Mouse (Mus musculus): Measurements from ENCODE around the gene Dnajb11. TPM values are rescaled to one million over a fixed set of nuclear protein-coding genes. Genes with fewer than 3 reads are reported as not detected.

The Dnajb11 gene
- 56.5 and 59.1 TPM in 2 replicates for polyA plus RNA-seq (2011; ENCODE audit: insufficient read depth, insufficient read length, low read depth, missing spikeins)

DNA sequence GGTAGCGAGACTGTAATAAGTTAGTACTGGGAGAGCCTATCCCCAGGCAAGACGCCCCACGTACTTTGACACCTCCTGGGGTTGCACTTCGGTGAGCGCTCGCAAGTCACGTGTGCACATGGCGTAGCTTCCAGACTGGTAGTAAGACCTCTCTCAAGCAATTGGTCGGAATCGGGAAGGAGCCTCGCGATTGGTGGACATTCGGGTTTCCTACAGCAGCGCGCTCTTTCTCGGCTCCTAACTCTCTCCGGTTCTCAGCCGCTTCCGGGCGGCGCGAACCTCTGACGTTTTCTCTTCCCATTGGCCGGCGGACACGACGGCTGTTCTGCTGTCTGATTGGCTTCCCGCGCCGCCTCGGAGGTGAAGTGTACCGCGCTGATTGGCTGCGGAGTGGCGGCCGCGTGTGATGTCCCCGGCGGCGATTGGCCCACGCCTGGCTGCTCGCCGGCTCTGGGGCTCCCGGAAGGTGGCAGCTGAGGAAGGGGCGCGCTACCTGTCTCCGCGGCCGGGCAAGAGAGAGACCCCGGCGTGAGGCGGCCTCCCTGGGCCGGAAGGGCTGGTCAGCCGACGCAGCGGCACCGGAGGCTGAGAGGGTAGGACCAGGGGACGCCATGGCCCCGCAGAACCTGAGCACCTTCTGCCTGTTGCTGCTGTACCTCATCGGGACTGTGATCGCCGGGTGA lies at the start of gene Dnajb11, which contains the start of gene Tbccd1:
Gene Dnajb11, plus strand, starts transcription at position 415 of the 683 bp plus-strand sequence.
Gene Tbccd1, minus strand, starts transcription at position 239 of the 683 bp plus-strand sequence.
- Histone ChIP-seq H3K36me3 (ENCODE audit: control insufficient read depth, insufficient read depth, low read length, poor library complexity, severe bottlenecking) (peaks cover 4% of the 10 kb centered on the region), H3K9me3 (replicated peaks; ENCODE audit: control insufficient read depth, insufficient read depth, low read length, poor library complexity, severe bottlenecking) (no peaks in the 10 kb centered on the region), H3K27me3 (ENCODE audit: control insufficient read depth, insufficient read depth, low read length, poor library complexity, severe bottlenecking) (no peaks in the 10 kb centered on the region), H3K27ac (ENCODE audit: insufficient read depth, low read length) (0 out of 2 replicates have a peak within 1 kb of the TSS, but pooled peaks have one; percentile 41), H3K4me3 (ENCODE audit: low read depth, low read length) (peak within 1 kb of the TSS; percentile 98), H3K9ac (ENCODE audit: low read depth, poor library complexity, severe bottlenecking) (peak within 1 kb of the TSS; percentile 75), H3K4me1 (ENCODE audit: control insufficient read depth, insufficient read depth, low read length) (peaks cover 1% of the 10 kb centered on the region)
- 0 out of 2 replicates have a peak, but pooled peaks have one; percentile 22 for TF ChIP-seq EP300 (IDR thresholded peaks at IDR 0.05; ENCODE audit: insufficient read depth, low read depth, low read length)
- no peak for TF ChIP-seq POLR2A (IDR thresholded peaks at IDR 0.05; ENCODE audit: insufficient read depth, low read length)
- TF ChIP-seq CTCF (IDR thresholded peaks at IDR 0.05; ENCODE audit: low read depth, low read length) = no peak

- no peak within 1 kb of the TSS for H3K27ac ChIP-seq (ENCODE audit: insufficient read depth, low read length)
- no peaks in the 10 kb centered on the region for H3K36me3 ChIP-seq (ENCODE audit: control insufficient read depth, insufficient read depth, low read length, poor library complexity, severe bottlenecking)
- no peaks in the 10 kb centered on the region for H3K27me3 ChIP-seq (ENCODE audit: control insufficient read depth, insufficient read depth, low read length, poor library complexity, severe bottlenecking)
- H3K4me3 ChIP-seq (ENCODE audit: low read depth, low read length) = no peak within 1 kb of the TSS
- no peak for TF ChIP-seq POLR2A (IDR thresholded peaks at IDR 0.05; ENCODE audit: insufficient read depth, low read length)
- TF ChIP-seq EP300 (IDR thresholded peaks at IDR 0.05; ENCODE audit: insufficient read depth, low read depth, low read length) = no peak
- TF ChIP-seq CTCF (IDR thresholded peaks at IDR 0.05; ENCODE audit: low read depth, low read length) = no peak
- H3K4me1 ChIP-seq (ENCODE audit: control insufficient read depth, insufficient read depth, low read length) = no peaks in the 10 kb centered on the region
- H3K9ac ChIP-seq (ENCODE audit: low read depth, poor library complexity, severe bottlenecking) = no peak within 1 kb of the TSS
- H3K9me3 ChIP-seq (replicated peaks; ENCODE audit: control insufficient read depth, insufficient read depth, low read length, poor library complexity, severe bottlenecking) = 0 out of 2 replicates have a peak, but pooled peaks cover 4% of the 10 kb centered on the region
These were observed 46.2 kb upstream of the Dnajb11 start, which contains the start of gene Crygs for GRCm38 (mm10) chr16:22811477-22811876. TSS of gene Crygs (minus strand) at chr16:22811577.

- no peaks in the 10 kb centered on the region for H3K9me3 ChIP-seq (replicated peaks; ENCODE audit: control insufficient read depth, insufficient read depth, low read length, poor library complexity, severe bottlenecking)
- no peak overlapping the region for H3K27ac ChIP-seq (ENCODE audit: insufficient read depth, low read length)
- no peak overlapping the region for H3K9ac ChIP-seq (ENCODE audit: low read depth, poor library complexity, severe bottlenecking)
- H3K4me3 ChIP-seq (ENCODE audit: low read depth, low read length) = no peak overlapping the region
- H3K4me1 ChIP-seq (ENCODE audit: control insufficient read depth, insufficient read depth, low read length) = no peaks in the 10 kb centered on the region
- H3K27me3 ChIP-seq (ENCODE audit: control insufficient read depth, insufficient read depth, low read length, poor library complexity, severe bottlenecking) = no peaks in the 10 kb centered on the region
- H3K36me3 ChIP-seq (ENCODE audit: control insufficient read depth, insufficient read depth, low read length, poor library complexity, severe bottlenecking) = 0 out of 2 replicates have a peak, but pooled peaks cover 4% of the 10 kb centered on the region
- TF ChIP-seq CTCF (IDR thresholded peaks at IDR 0.05; ENCODE audit: low read depth, low read length) (no peak), POLR2A (IDR thresholded peaks at IDR 0.05; ENCODE audit: insufficient read depth, low read length) (no peak), EP300 (IDR thresholded peaks at IDR 0.05; ENCODE audit: insufficient read depth, low read depth, low read length) (no peak)
These were observed 36.9 kb upstream of the Dnajb11 start for GRCm38 (mm10) chr16:22820731-22821130.

DNA sequence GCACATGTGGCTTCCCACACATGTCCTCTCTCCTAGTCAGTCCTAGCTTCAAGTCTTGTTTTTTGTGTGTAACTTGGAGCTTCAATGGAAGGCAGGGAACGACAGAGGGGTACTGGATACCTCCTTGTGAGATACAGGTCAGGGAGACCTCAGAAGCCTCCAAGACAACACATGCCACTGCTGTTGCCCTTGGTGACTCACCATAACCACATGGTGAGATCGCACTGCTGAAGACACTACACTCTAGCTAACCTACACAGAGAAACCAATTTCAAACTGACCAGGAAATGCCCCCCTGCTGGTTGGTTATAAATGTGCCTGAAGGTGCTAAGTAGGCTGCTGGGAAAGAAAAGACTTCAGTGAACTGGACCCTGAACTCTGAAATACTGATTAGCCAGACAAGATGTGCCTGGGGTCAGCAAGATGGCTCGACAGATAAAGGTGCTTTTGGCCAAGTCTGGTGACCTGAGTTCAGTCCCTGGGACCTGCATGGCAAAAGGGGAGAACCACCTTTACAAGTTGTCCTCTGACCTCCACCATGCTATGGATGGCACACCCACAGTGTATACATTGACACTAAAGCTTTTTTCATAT lies 24.6 kb upstream of the Dnajb11 start:
- Histone ChIP-seq H3K36me3 (ENCODE audit: control insufficient read depth, insufficient read depth, low read length, poor library complexity, severe bottlenecking) (peaks cover 5% of the 10 kb centered on the region), H3K27me3 (ENCODE audit: control insufficient read depth, insufficient read depth, low read length, poor library complexity, severe bottlenecking) (no peaks in the 10 kb centered on the region), H3K9me3 (replicated peaks; ENCODE audit: control insufficient read depth, insufficient read depth, low read length, poor library complexity, severe bottlenecking) (no peaks in the 10 kb centered on the region), H3K4me3 (ENCODE audit: low read depth, low read length) (no peak overlapping the region), H3K9ac (ENCODE audit: low read depth, poor library complexity, severe bottlenecking) (no peak overlapping the region), H3K27ac (ENCODE audit: insufficient read depth, low read length) (no peak overlapping the region), H3K4me1 (ENCODE audit: control insufficient read depth, insufficient read depth, low read length) (no peaks in the 10 kb centered on the region)
- TF ChIP-seq POLR2A (IDR thresholded peaks at IDR 0.05; ENCODE audit: insufficient read depth, low read length) = no peak
- TF ChIP-seq EP300 (IDR thresholded peaks at IDR 0.05; ENCODE audit: insufficient read depth, low read depth, low read length) = no peak
- TF ChIP-seq CTCF (IDR thresholded peaks at IDR 0.05; ENCODE audit: low read depth, low read length) = no peak

DNA sequence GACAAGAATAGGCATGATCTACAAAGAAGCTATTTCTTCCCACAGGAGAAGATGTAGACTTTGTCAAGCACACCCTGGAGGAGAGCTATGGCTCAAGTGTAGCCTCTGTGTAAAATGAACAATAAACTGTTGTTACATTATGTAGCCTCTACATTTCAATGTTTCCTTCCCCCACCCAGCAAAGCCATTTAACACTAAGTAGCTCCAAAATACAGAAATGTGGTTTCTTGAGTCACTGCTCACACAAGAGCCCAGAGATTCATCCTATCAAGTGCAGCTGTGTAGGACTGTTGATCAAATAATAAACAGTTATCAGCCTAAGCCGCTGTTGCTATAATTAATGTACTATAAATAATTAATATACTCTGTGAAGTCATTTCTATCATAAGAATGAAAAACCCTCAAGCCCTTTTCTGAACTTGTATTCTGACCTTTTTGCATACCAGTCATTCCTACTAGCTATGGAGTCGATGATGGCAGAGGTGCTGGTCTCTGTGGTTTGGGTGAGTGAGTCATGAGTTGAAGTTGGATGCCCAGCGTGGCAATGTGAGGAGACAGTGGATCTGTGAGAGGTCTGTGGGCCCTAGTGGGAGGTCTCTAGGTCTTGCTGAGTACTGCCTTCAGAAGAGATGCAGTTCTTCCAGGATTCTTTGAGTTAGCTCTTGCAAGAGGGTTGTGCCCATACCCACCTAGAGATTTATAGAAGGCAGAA lies 18.3 kb upstream of the Dnajb11 start:
- TF ChIP-seq EP300 (IDR thresholded peaks at IDR 0.05; ENCODE audit: insufficient read depth, low read depth, low read length) (no peak), CTCF (IDR thresholded peaks at IDR 0.05; ENCODE audit: low read depth, low read length) (no peak), POLR2A (IDR thresholded peaks at IDR 0.05; ENCODE audit: insufficient read depth, low read length) (no peak)
- H3K36me3 ChIP-seq (ENCODE audit: control insufficient read depth, insufficient read depth, low read length, poor library complexity, severe bottlenecking) = 0 out of 2 replicates have a peak, but pooled peaks cover 6% of the 10 kb centered on the region

More for the DNA sequence above, 18.3 kb upstream of the Dnajb11 start:
- Histone ChIP-seq H3K4me1 (ENCODE audit: control insufficient read depth, insufficient read depth, low read length) (no peaks in the 10 kb centered on the region), H3K9me3 (replicated peaks; ENCODE audit: control insufficient read depth, insufficient read depth, low read length, poor library complexity, severe bottlenecking) (no peaks in the 10 kb centered on the region), H3K27me3 (ENCODE audit: control insufficient read depth, insufficient read depth, low read length, poor library complexity, severe bottlenecking) (no peaks in the 10 kb centered on the region), H3K9ac (ENCODE audit: low read depth, poor library complexity, severe bottlenecking) (no peak overlapping the region), H3K4me3 (ENCODE audit: low read depth, low read length) (no peak overlapping the region), H3K27ac (ENCODE audit: insufficient read depth, low read length) (no peak overlapping the region)
